Mouse (Mus musculus): ENCODE measurements at regions not wholly inside any gene's neighbourhood (a gene's known extent, or its start where the extent isn't known, plus 50 kb on each side); places are given as distances from the start of the nearest gene placed in this dataset.

GRCm38 (mm10) chr10:21678811-21679451 is 86.0 kb downstream of the 1700020N01Rik start:
- Histone ChIP-seq H3K4me3 (ENCODE audit: insufficient read depth, poor library complexity, severe bottlenecking) (no peak overlapping the region), H3K27me3 (ENCODE audit: control insufficient read depth, insufficient read depth, insufficient read length) (no peaks in the 10 kb centered on the region), H3ac (ENCODE audit: control insufficient read depth, insufficient read length, low read depth) (no peak overlapping the region), H3K79me3 (ENCODE audit: low read depth) (no peaks in the 10 kb centered on the region), H3K79me2 (ENCODE audit: control insufficient read depth, insufficient read depth) (no peaks in the 10 kb centered on the region), H3K36me3 (ENCODE audit: control insufficient read depth, insufficient read depth) (no peaks in the 10 kb centered on the region)
- TF ChIP-seq CEBPB (IDR thresholded peaks at IDR 0.05; ENCODE audit: low read depth) (no peak), MYOG (IDR thresholded peaks at IDR 0.05; ENCODE audit: control insufficient read depth, extremely low read depth, insufficient read length) (no peak), MAX (IDR thresholded peaks at IDR 0.05) (no peak), FOSL1 (IDR thresholded peaks at IDR 0.05; ENCODE audit: insufficient read depth, low read length, poor library complexity, severe bottlenecking) (no peak), MYOD1 (IDR thresholded peaks at IDR 0.05; ENCODE audit: control insufficient read depth, insufficient read length, low read depth) (no peak), CTCF (IDR thresholded peaks at IDR 0.05; ENCODE audit: control insufficient read depth, insufficient read depth, insufficient read length) (no peak), USF1 (IDR thresholded peaks at IDR 0.05; ENCODE audit: low read depth) (no peak)

GRCm38 (mm10) chr10:21680789-21681188 is 87.8 kb downstream of the 1700020N01Rik start:
- no peaks in the 10 kb centered on the region for H3K27me3 ChIP-seq (ENCODE audit: control insufficient read depth, insufficient read depth, insufficient read length)
- TF ChIP-seq MAX (IDR thresholded peaks at IDR 0.05) (no peak), FOSL1 (IDR thresholded peaks at IDR 0.05; ENCODE audit: insufficient read depth, low read length, poor library complexity, severe bottlenecking) (no peak), MYOD1 (IDR thresholded peaks at IDR 0.05; ENCODE audit: control insufficient read depth, insufficient read length, low read depth) (no peak)
- H3K79me2 ChIP-seq (ENCODE audit: control insufficient read depth, insufficient read depth): no peaks in the 10 kb centered on the region
- no peaks in the 10 kb centered on the region for H3K79me3 ChIP-seq (ENCODE audit: low read depth)
- H3K36me3 ChIP-seq (ENCODE audit: control insufficient read depth, insufficient read depth): no peaks in the 10 kb centered on the region
- H3ac ChIP-seq (ENCODE audit: control insufficient read depth, insufficient read length, low read depth): no peak overlapping the region
- H3K4me3 ChIP-seq (ENCODE audit: insufficient read depth, poor library complexity, severe bottlenecking): no peak overlapping the region

GRCm38 (mm10) chr10:21684286-21685013 is 91.5 kb downstream of the 1700020N01Rik start:
- H3K36me3 ChIP-seq (ENCODE audit: control insufficient read depth, insufficient read depth): no peaks in the 10 kb centered on the region
- H3K79me2 ChIP-seq (ENCODE audit: control insufficient read depth, insufficient read depth): no peaks in the 10 kb centered on the region
- no peak for TF ChIP-seq USF1 (IDR thresholded peaks at IDR 0.05; ENCODE audit: low read depth)
- TF ChIP-seq MYOD1 (IDR thresholded peaks at IDR 0.05; ENCODE audit: control insufficient read depth, insufficient read length, low read depth): no peak
- TF ChIP-seq MYOG (IDR thresholded peaks at IDR 0.05; ENCODE audit: control insufficient read depth, extremely low read depth, insufficient read length): no peak
- no peak for TF ChIP-seq FOSL1 (IDR thresholded peaks at IDR 0.05; ENCODE audit: insufficient read depth, low read length, poor library complexity, severe bottlenecking)
- TF ChIP-seq CTCF (IDR thresholded peaks at IDR 0.05; ENCODE audit: control insufficient read depth, insufficient read depth, insufficient read length): no peak
- H3ac ChIP-seq (ENCODE audit: control insufficient read depth, insufficient read length, low read depth): no peak overlapping the region
- H3K4me3 ChIP-seq (ENCODE audit: insufficient read depth, poor library complexity, severe bottlenecking): no peak overlapping the region
- H3K27me3 ChIP-seq (ENCODE audit: control insufficient read depth, insufficient read depth, insufficient read length): no peaks in the 10 kb centered on the region
- no peaks in the 10 kb centered on the region for H3K79me3 ChIP-seq (ENCODE audit: low read depth)

- Histone ChIP-seq H3K79me3 (ENCODE audit: low read depth) (no peaks in the 10 kb centered on the region), H3K36me3 (ENCODE audit: control insufficient read depth, insufficient read depth) (no peaks in the 10 kb centered on the region), H3K79me2 (ENCODE audit: control insufficient read depth, insufficient read depth) (no peaks in the 10 kb centered on the region), H3K4me3 (ENCODE audit: insufficient read depth, poor library complexity, severe bottlenecking) (no peak overlapping the region), H3K27me3 (ENCODE audit: control insufficient read depth, insufficient read depth, insufficient read length) (no peaks in the 10 kb centered on the region), H3ac (ENCODE audit: control insufficient read depth, insufficient read length, low read depth) (no peak overlapping the region)
- no peak for TF ChIP-seq MYOG (IDR thresholded peaks at IDR 0.05; ENCODE audit: control insufficient read depth, extremely low read depth, insufficient read length)
- TF ChIP-seq USF1 (IDR thresholded peaks at IDR 0.05; ENCODE audit: low read depth): no peak
- no peak for TF ChIP-seq CEBPB (IDR thresholded peaks at IDR 0.05; ENCODE audit: low read depth)
- TF ChIP-seq MYOD1 (IDR thresholded peaks at IDR 0.05; ENCODE audit: control insufficient read depth, insufficient read length, low read depth): no peak
- no peak for TF ChIP-seq FOSL1 (IDR thresholded peaks at IDR 0.05; ENCODE audit: insufficient read depth, low read length, poor library complexity, severe bottlenecking)
- TF ChIP-seq CTCF (IDR thresholded peaks at IDR 0.05; ENCODE audit: control insufficient read depth, insufficient read depth, insufficient read length): no peak
- no peak for TF ChIP-seq MAX (IDR thresholded peaks at IDR 0.05)
Observed at GRCm38 (mm10) chr10:21685122-21685798, 92.3 kb downstream of the 1700020N01Rik start.

- no peak overlapping the region for H3K4me3 ChIP-seq (ENCODE audit: insufficient read depth, poor library complexity, severe bottlenecking)
- no peaks in the 10 kb centered on the region for H3K27me3 ChIP-seq (ENCODE audit: control insufficient read depth, insufficient read depth, insufficient read length)
- no peak overlapping the region for H3ac ChIP-seq (ENCODE audit: control insufficient read depth, insufficient read length, low read depth)
- H3K79me2 ChIP-seq (ENCODE audit: control insufficient read depth, insufficient read depth): no peaks in the 10 kb centered on the region
- H3K36me3 ChIP-seq (ENCODE audit: control insufficient read depth, insufficient read depth): no peaks in the 10 kb centered on the region
- TF ChIP-seq CEBPB (IDR thresholded peaks at IDR 0.05; ENCODE audit: low read depth) (no peak), MYOG (IDR thresholded peaks at IDR 0.05; ENCODE audit: control insufficient read depth, extremely low read depth, insufficient read length) (no peak), MYOD1 (IDR thresholded peaks at IDR 0.05; ENCODE audit: control insufficient read depth, insufficient read length, low read depth) (no peak), FOSL1 (IDR thresholded peaks at IDR 0.05; ENCODE audit: insufficient read depth, low read length, poor library complexity, severe bottlenecking) (no peak), CTCF (IDR thresholded peaks at IDR 0.05; ENCODE audit: control insufficient read depth, insufficient read depth, insufficient read length) (no peak), USF1 (IDR thresholded peaks at IDR 0.05; ENCODE audit: low read depth) (no peak), MAX (IDR thresholded peaks at IDR 0.05) (no peak)
- no peaks in the 10 kb centered on the region for H3K79me3 ChIP-seq (ENCODE audit: low read depth)
Observed at GRCm38 (mm10) chr10:21686060-21686459, 93.1 kb downstream of the 1700020N01Rik start.

All from C2C12 (cell line).